Mouse (Mus musculus) MEL (cell line): Measurements from ENCODE around the gene Dagla. TPM values are rescaled to one million over a fixed set of nuclear protein-coding genes. Genes with fewer than 3 reads are reported as not detected.

Source experiments
- DNase-seq: peaks from one replicate; pipeline ENCODE4 v3.0.0; 2011; ENCODE audit warnings: low read depth, low spot score
- H3K27ac ChIP-seq: 2 replicates; pipeline ENCODE4 v1.5.1; 2012; ENCODE audit warnings: low read depth, mild to moderate bottlenecking, control low read depth, low read length, moderate library complexity; ENCODE audit not compliant: control insufficient read depth
- H3K27me3 ChIP-seq, 2 experiments: fragments of 150-350 bp in 1 of 2; sonication (generic) in 1 of 2; 2 replicates each; pipeline ENCODE4 v1.6.1; 2012; ENCODE audit warnings: low read length in 2 of 2, mild to moderate bottlenecking in 2 of 2, improper control_type of control experiment in 1 of 2, moderate library complexity in 1 of 2; ENCODE audit not compliant: insufficient read depth in 2 of 2, control insufficient read depth in 1 of 2
- H3K36me3 ChIP-seq, 2 experiments: 2 replicates each; pipeline ENCODE4 v1.6.1; 2012 to 2014; ENCODE audit warnings: low read length in 2 of 2, improper control_type of control experiment in 1 of 2, inconsistent platforms in 1 of 2, mild to moderate bottlenecking in 1 of 2; ENCODE audit not compliant: insufficient read depth in 2 of 2, control insufficient read depth in 1 of 2
- H3K4me1 ChIP-seq, 2 experiments: fragments of 150-350 bp in 1 of 2; sonication (generic) in 1 of 2; 2 replicates each; pipeline ENCODE4 v1.6.1; 2012; ENCODE audit warnings: low read length in 2 of 2, improper control_type of control experiment in 1 of 2, mild to moderate bottlenecking in 1 of 2; ENCODE audit not compliant: insufficient read depth in 2 of 2, control insufficient read depth in 1 of 2
- H3K4me3 ChIP-seq, 2 experiments: fragments of 150-350 bp in 1 of 2; sonication (generic) in 1 of 2; 2 replicates each; pipeline ENCODE4 v1.5.1; 2012; ENCODE audit warnings: low read depth in 2 of 2, low read length in 2 of 2, mild to moderate bottlenecking in 2 of 2, moderate library complexity in 2 of 2, control low read depth in 1 of 2, improper control_type of control experiment in 1 of 2; ENCODE audit not compliant: control insufficient read depth in 1 of 2, insufficient read depth in 1 of 2
- H3K79me2 ChIP-seq: 2 replicates; pipeline ENCODE4 v1.6.1; 2012; ENCODE audit warnings: mild to moderate bottlenecking, low read length, moderate library complexity; ENCODE audit not compliant: control insufficient read depth, poor library complexity, insufficient read depth
- H3K9ac ChIP-seq: 2 replicates; pipeline ENCODE4 v1.6.1; 2012; ENCODE audit warnings: low read depth, mild to moderate bottlenecking, control low read depth, low read length, moderate library complexity; ENCODE audit not compliant: control insufficient read depth, poor library complexity, severe bottlenecking
- H3K9me3 ChIP-seq: fragments of 150-350 bp; sonication (generic); replicated peaks from 2 replicates; pipeline ENCODE4 v1.6.1; 2012; ENCODE audit warnings: mild to moderate bottlenecking, low read length, improper control_type of control experiment, moderate library complexity; ENCODE audit not compliant: insufficient read depth
- BHLHE40 ChIP-seq: IDR thresholded peaks from 2 replicates; pipeline ENCODE4 v1.6.1; 2012; ENCODE audit warnings: low read depth, mild to moderate bottlenecking, inconsistent platforms, low read length, improper control_type of control experiment, borderline replicate concordance
- CHD2 ChIP-seq: IDR thresholded peaks from 2 replicates; pipeline ENCODE4 v1.6.1; 2011; ENCODE audit warnings: low read length, improper control_type of control experiment
- CTCF ChIP-seq, 3 experiments: IDR thresholded peaks in 2 of 3; conservative IDR thresholded peaks in 1 of 3; 2 replicates each; pipeline ENCODE4 v1.5.1; 2011 to 2012; ENCODE audit warnings: low read length in 3 of 3, low read depth in 2 of 3, mild to moderate bottlenecking in 2 of 3, improper control_type of control experiment in 1 of 3, inconsistent platforms in 1 of 3, mixed read lengths in 1 of 3, moderate library complexity in 1 of 3; ENCODE audit not compliant: control insufficient read depth in 1 of 3, insufficient read depth in 1 of 3, poor library complexity in 1 of 3, severe bottlenecking in 1 of 3
- E2F4 ChIP-seq: IDR thresholded peaks from 2 replicates; pipeline ENCODE4 v1.6.1; 2011; ENCODE audit warnings: low read depth, low read length, improper control_type of control experiment, borderline replicate concordance
- EP300 ChIP-seq, 2 experiments: IDR thresholded peaks; 2 replicates each; pipeline ENCODE4 v1.6.1; 2011; ENCODE audit warnings: improper control_type of control experiment in 2 of 2, low read length in 2 of 2, low read depth in 1 of 2, mild to moderate bottlenecking in 1 of 2
- GABPA ChIP-seq: IDR thresholded peaks from 2 replicates; pipeline ENCODE4 v1.6.1; 2012; ENCODE audit warnings: low read depth, mild to moderate bottlenecking, inconsistent platforms, low read length, improper control_type of control experiment, moderate library complexity
- HCFC1 ChIP-seq: IDR thresholded peaks from 2 replicates; pipeline ENCODE4 v1.6.1; 2012; ENCODE audit warnings: low read depth, mild to moderate bottlenecking, inconsistent platforms, low read length, improper control_type of control experiment, moderate library complexity
- JUND ChIP-seq: IDR thresholded peaks from 2 replicates; pipeline ENCODE4 v1.6.1; 2011; ENCODE audit warnings: low read depth, mild to moderate bottlenecking, improper control_type of control experiment, low read length
- KAT2A ChIP-seq: conservative IDR thresholded peaks from 2 replicates; pipeline ENCODE4 v1.6.1; 2012; ENCODE audit warnings: low read depth, low read length, improper control_type of control experiment, inconsistent platforms
- MAFK ChIP-seq: IDR thresholded peaks from 2 replicates; pipeline ENCODE4 v1.6.1; 2011; ENCODE audit warnings: low read depth, mild to moderate bottlenecking, low read length, improper control_type of control experiment, borderline replicate concordance
- MAX ChIP-seq: IDR thresholded peaks from 2 replicates; pipeline ENCODE4 v1.6.1; 2011; ENCODE audit warnings: low read length, improper control_type of control experiment
- MAZ ChIP-seq: IDR thresholded peaks from 2 replicates; pipeline ENCODE4 v1.6.1; 2012; ENCODE audit warnings: low read depth, mild to moderate bottlenecking, inconsistent platforms, low read length, improper control_type of control experiment
- MYC ChIP-seq: IDR thresholded peaks from 2 replicates; pipeline ENCODE4 v1.6.1; 2011; ENCODE audit warnings: low read depth, mild to moderate bottlenecking, low read length, improper control_type of control experiment, moderate library complexity
- NELFE ChIP-seq: IDR thresholded peaks from 2 replicates; pipeline ENCODE4 v1.6.1; 2011; ENCODE audit warnings: low read depth, low read length, improper control_type of control experiment
- NRF1 ChIP-seq: IDR thresholded peaks from 2 replicates; pipeline ENCODE4 v1.6.1; 2014; ENCODE audit warnings: low read depth, mild to moderate bottlenecking, inconsistent platforms, low read length, improper control_type of control experiment, moderate library complexity; ENCODE audit not compliant: poor library complexity, insufficient read depth, severe bottlenecking
- POLR2A ChIP-seq, 2 experiments: IDR thresholded peaks; 2 replicates each; pipeline ENCODE4 v1.6.1; 2011 to 2012; ENCODE audit warnings: low read length in 2 of 2, mild to moderate bottlenecking in 2 of 2, control low read depth in 1 of 2, improper control_type of control experiment in 1 of 2, low read depth in 1 of 2, moderate library complexity in 1 of 2; ENCODE audit not compliant: control insufficient read depth in 1 of 2, insufficient read depth in 1 of 2, poor library complexity in 1 of 2
- POLR2AphosphoS2 ChIP-seq: IDR thresholded peaks from 2 replicates; pipeline ENCODE4 v1.6.1; 2011; ENCODE audit warnings: low read length, improper control_type of control experiment
- POLR2AphosphoS5 ChIP-seq: IDR thresholded peaks from 2 replicates; pipeline ENCODE4 v1.6.1; 2012; ENCODE audit warnings: low read depth, borderline replicate concordance, mild to moderate bottlenecking, inconsistent platforms, low read length, moderate library complexity, mixed read lengths
- RCOR1 ChIP-seq: IDR thresholded peaks from 2 replicates; pipeline ENCODE4 v1.6.1; 2012; ENCODE audit warnings: low read depth, mild to moderate bottlenecking, inconsistent platforms, low read length, improper control_type of control experiment
- SIN3A ChIP-seq: IDR thresholded peaks from 2 replicates; pipeline ENCODE4 v1.6.1; 2012; ENCODE audit warnings: low read length, improper control_type of control experiment, inconsistent platforms
- TAL1 ChIP-seq: IDR thresholded peaks from 2 replicates; pipeline ENCODE4 v1.6.1; 2012; ENCODE audit warnings: mild to moderate bottlenecking, inconsistent platforms, low read length, moderate library complexity, mixed read lengths
- TBP ChIP-seq: IDR thresholded peaks from 2 replicates; pipeline ENCODE4 v1.8.0; 2011; ENCODE audit warnings: low read depth, low read length, improper control_type of control experiment
- UBTF ChIP-seq: IDR thresholded peaks from 2 replicates; pipeline ENCODE4 v1.6.1; 2012; ENCODE audit warnings: low read depth, mild to moderate bottlenecking, inconsistent platforms, low read length, improper control_type of control experiment, moderate library complexity, borderline replicate concordance; ENCODE audit not compliant: insufficient read depth
- USF1 ChIP-seq: IDR thresholded peaks from 2 replicates; pipeline ENCODE4 v1.6.1; 2014; ENCODE audit warnings: low read depth, mild to moderate bottlenecking, inconsistent platforms, low read length, improper control_type of control experiment, moderate library complexity
- USF2 ChIP-seq, 2 experiments: IDR thresholded peaks; 2 replicates each; pipeline ENCODE4 v1.6.1; 2011 to 2012; ENCODE audit warnings: improper control_type of control experiment in 2 of 2, low read length in 2 of 2, borderline replicate concordance in 1 of 2, inconsistent platforms in 1 of 2, low read depth in 1 of 2, mild to moderate bottlenecking in 1 of 2; ENCODE audit not compliant: insufficient read depth in 1 of 2
- ZC3H11A ChIP-seq: IDR thresholded peaks from 2 replicates; pipeline ENCODE4 v1.6.1; 2012; ENCODE audit warnings: low read depth, mild to moderate bottlenecking, inconsistent platforms, low read length, improper control_type of control experiment
- ZKSCAN1 ChIP-seq: IDR thresholded peaks from 2 replicates; pipeline ENCODE4 v1.6.1; 2012; ENCODE audit warnings: low read depth, mild to moderate bottlenecking, inconsistent platforms, low read length, improper control_type of control experiment, moderate library complexity
- ZNF384 ChIP-seq: IDR thresholded peaks from 2 replicates; pipeline ENCODE4 v1.6.1; 2012; ENCODE audit warnings: low read depth, mild to moderate bottlenecking, inconsistent platforms, low read length, improper control_type of control experiment
- polyA plus RNA-seq, 2 experiments: library from polyadenylated mRNA; stranded (reverse) in 1 of 2; unstranded in 1 of 2; fragments of >175 nt in 1 of 2; fragments of >200 nt in 1 of 2; gene quantifications; 2 replicates each; pipeline versions ENCODE4 v1.2.1 to v1.2.4; 2012; ENCODE audit warnings: low replicate concordance in 2 of 2, low read depth in 1 of 2; ENCODE audit not compliant: insufficient read length in 2 of 2, insufficient read depth in 1 of 2, missing spikeins in 1 of 2
- total RNA-seq: library from RNA; depleted of rRNA; stranded (reverse); fragments of 300-350 nt; gene quantifications from 2 replicates; pipeline ENCODE4 v1.2.3, GENCODE M21; 2012

The Dagla gene
- total and polyA plus RNA-seq, 3 experiments, result not detected

- Histone ChIP-seq H3K79me2 (no peaks in the 10 kb centered on the region), H3K27ac (no peak overlapping the region), H3K36me3 (no peaks in the 10 kb centered on the region), H3K9ac (no peak overlapping the region), H3K4me1 (no peaks in the 10 kb centered on the region), H3K9me3 (no peaks in the 10 kb centered on the region), H3K27me3 (peaks cover 3 to 9% of the 10 kb centered on the region in 2 experiments; a peak in 3 of 4 replicates), H3K4me3 (no peak overlapping the region)
- no peak for DNase-seq
- TF ChIP-seq TBP (no peak), USF1 (no peak), ZKSCAN1 (no peak), USF2 (IDR thresholded peaks at IDR 0.05; ENCODE audit: borderline replicate concordance in 1 of 2, insufficient read depth in 1 of 2, low read depth in 1 of 2, low read length in 2 of 2) (no peak), JUND (no peak), EP300 (IDR thresholded peaks at IDR 0.05; ENCODE audit: low read depth in 1 of 2, low read length in 2 of 2) (no peak), MAFK (no peak), GABPA (no peak), E2F4 (no peak), RCOR1 (no peak), ZC3H11A (no peak), POLR2AphosphoS5 (no peak), MAZ (no peak), BHLHE40 (no peak), TAL1 (no peak), ZNF384 (no peak), POLR2AphosphoS2 (no peak)
Measured at GRCm38 (mm10) chr19:10326609-10327008, 21.9 kb upstream of the Dagla start.

- Histone ChIP-seq H3K4me1 (no peaks in the 10 kb centered on the region), H3K27ac (no peak overlapping the region), H3K9me3 (no peaks in the 10 kb centered on the region), H3K36me3 (no peaks in the 10 kb centered on the region), H3K79me2 (no peaks in the 10 kb centered on the region), H3K9ac (no peak overlapping the region), H3K4me3 (no peak overlapping the region), H3K27me3 (peaks cover 3 to 9% of the 10 kb centered on the region in 2 experiments; a peak in 3 of 4 replicates)
- TF ChIP-seq MYC (no peak), CTCF (IDR thresholded peaks at IDR 0.05 in 2 of 3, conservative IDR thresholded peaks at IDR 0.05 in 1 of 3; ENCODE audit: control insufficient read depth in 1 of 3, insufficient read depth in 1 of 3, low read depth in 2 of 3, low read length in 3 of 3, poor library complexity in 1 of 3, severe bottlenecking in 1 of 3) (no peak), RCOR1 (no peak), CHD2 (no peak), MAZ (no peak), SIN3A (no peak), BHLHE40 (no peak), UBTF (no peak), ZNF384 (no peak), HCFC1 (no peak), NRF1 (no peak), NELFE (no peak), KAT2A (no peak), POLR2A (IDR thresholded peaks at IDR 0.05; ENCODE audit: control insufficient read depth in 1 of 2, insufficient read depth in 1 of 2, low read depth in 1 of 2, low read length in 2 of 2, poor library complexity in 1 of 2) (no peak), MAX (no peak)
- no peak for DNase-seq
Measured at GRCm38 (mm10) chr19:10323860-10324259, 19.2 kb upstream of the Dagla start.
